Mouse (Mus musculus): ENCODE results near the gene Mdc1. TPM values are rescaled to one million over a fixed set of nuclear protein-coding genes. Genes with fewer than 3 reads are reported as not detected.
"Not testable (repeated sequence)": the region's sequence is repeated elsewhere in the genome, so short reads cannot be mapped to it uniquely, and the experiment has no call there.

The Mdc1 gene
- total RNA-seq, 2 experiments from 2014 or later, result 21.9 to 27.1 TPM

- DNase-seq, result peak; percentile 90
These were observed 18.1 kb upstream of the Mdc1 start, which contains the start of gene Flot1 for GRCm38 (mm10) chr17:35822964-35823937. Flot1 (plus strand) TSS chr17:35823230.

DNA sequence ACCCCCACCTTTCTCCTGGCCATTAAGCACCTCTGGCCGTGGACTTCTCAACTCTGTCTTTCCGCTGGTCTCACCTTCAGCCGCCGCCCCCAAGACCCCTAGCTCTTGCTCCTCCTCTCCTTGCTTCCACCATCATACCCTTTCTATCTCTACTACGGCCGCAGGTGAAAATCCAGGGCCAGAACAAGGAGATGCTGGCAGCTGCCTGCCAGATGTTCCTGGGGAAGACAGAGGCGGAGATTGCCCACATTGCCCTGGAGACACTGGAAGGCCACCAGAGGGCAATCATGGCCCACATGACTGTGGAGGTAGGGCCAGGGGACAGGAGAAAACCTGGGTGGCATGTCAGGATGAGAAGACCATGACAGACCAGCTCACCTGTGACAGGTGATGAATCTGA lies 16.9 kb upstream of the Mdc1 start:
- no peak for DNase-seq

GRCm38 (mm10) chr17:35825109-35825850 lies 16.0 kb upstream of the Mdc1 start:
- no peak for DNase-seq

DNA sequence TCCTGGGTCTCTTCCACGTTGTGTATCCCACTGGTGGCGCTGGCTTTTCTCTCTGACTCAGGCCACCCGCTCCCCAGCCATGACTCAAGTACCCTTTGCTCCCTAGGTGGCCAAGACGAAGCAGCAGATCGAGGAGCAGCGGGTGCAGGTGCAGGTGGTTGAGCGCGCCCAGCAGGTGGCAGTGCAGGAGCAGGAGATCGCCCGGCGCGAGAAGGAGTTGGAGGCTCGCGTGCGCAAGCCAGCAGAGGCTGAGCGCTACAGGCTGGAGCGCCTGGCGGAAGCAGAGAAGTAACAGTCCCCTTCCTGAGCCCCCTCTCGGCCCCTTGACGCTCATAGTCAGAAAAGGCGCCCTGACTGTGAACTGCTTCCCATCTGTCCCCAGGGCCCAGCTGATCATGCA lies 11.6 kb upstream of the Mdc1 start:
- peak; percentile 90 for DNase-seq

DNA sequence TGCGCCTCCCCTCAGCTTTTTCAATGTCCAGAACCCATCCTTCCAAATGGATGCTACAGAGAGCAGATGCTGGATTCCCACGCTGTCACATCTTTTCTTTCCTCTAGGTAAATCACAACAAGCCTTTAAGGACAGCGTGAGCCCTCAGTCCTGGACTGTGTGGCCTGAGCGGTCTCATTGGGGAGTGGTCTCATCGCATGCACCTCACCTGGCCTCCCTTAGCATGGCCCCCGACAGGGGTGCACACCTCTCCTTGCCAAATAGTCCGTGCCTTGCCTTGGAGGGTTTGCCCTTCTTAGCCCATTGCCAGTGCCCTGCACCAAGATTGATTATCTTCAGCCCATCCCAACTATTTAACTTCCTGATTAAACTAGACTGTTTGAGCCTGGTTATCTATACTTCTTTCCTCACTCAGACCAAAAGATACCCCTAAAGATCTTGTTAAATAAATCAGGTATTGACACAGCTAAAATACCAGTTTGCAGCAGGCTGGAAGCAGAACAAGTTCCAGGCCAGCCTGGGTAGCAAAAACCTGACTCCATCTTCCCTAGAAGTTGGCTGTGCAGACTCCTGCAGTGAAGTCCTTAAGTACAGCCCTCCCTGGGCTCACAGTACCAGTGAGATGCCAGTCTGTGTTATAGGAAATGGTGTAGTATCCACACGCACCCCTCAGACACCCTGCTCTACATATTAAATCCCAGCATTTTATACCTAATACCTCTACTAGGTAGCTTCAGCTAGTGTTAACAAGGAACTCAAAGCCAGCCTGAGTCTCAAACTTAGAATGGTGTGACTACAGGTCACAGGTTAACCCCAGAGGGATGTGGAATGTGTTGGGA lies 8.7 kb upstream of the Mdc1 start:
- no peak for DNase-seq

GRCm38 (mm10) chr17:35833239-35833751 lies 8.0 kb upstream of the Mdc1 start:
- DNase-seq, result no peak

- DNase-seq, result no peak
These were observed 7.4 kb upstream of the Mdc1 start for GRCm38 (mm10) chr17:35833894-35834293.

DNA sequence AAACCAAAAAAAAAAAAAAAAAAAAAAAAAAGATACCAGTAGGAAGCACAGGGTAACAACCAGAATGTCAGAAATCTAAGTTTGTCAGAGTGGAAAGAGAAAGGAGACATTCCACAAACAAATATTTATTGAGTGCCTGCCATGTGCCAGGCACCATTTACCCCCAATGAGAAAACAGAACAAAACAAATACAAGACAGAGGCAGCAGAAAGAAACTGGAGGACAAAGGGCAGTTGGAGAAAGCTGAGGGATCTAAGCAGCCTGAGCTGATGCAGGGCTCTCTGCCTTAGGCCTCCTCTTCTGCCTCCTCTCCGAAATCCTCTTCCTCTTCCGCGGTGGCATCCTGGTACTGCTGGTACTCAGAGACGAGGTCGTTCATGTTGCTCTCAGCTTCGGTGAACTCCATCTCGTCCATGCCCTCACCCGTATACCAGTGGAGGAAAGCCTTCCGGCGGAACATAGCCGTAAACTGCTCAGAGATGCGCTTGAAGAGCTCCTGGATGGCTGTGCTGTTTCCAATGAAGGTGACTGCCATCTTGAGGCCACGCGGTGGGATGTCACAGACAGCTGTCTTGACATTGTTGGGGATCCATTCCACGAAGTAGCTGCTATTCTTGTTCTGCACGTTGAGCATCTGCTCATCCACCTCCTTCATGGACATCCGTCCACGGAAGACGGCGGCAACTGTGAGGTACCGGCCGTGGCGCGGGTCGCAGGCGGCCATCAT lies 6.5 kb upstream of the Mdc1 start:
- no peak for DNase-seq

GRCm38 (mm10) chr17:35835424-35836140 lies 5.7 kb upstream of the Mdc1 start:
- peak; percentile 33 for DNase-seq

GRCm38 (mm10) chr17:35836178-35836965 lies 4.9 kb upstream of the Mdc1 start:
- peak; percentile 88 for DNase-seq

- peak; percentile 91 for DNase-seq
These were observed 4.3 kb upstream of the Mdc1 start for GRCm38 (mm10) chr17:35836991-35837422.

DNA sequence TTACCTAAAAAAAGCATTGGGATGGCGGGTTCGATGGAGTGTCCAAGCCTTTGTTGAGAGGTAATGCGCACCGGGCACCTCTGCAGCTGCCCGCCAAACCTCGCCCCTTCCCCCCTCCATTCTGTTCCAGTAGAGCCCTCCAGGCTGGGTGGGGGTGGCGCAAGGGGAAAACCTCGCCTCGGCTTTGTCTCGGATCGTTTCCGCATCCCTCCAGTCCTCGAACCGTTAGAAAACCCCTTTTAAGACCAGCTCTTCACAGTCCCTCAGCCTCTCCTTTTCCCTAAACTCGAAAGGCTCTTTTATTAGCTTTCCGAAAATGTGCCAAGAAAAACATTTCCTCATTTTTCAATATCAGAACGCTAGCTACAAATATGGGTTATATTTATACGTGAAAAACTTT lies 3.8 kb upstream of the Mdc1 start:
- DNase-seq, result peak; percentile 63

DNA sequence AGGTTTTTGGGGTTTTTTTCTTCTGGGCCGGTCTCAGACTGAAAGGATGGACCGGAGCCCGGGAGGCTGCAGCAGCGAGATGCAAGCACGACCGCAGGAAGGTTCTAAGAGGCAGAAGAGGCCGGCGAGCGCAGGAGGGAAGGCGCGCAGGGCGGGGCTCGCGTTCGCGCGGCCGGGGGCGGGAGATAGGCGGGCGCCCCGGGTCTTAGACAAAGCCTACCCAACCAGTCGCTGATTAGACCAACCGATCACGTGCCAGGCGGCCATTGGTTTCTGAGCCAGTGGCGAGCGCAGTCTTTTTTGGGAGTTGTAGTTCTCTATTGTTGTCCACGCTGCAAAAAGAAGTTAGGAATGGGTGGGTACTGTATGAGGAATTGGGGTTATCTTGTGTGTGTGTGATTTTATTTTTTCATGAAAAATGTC lies 3.2 kb upstream of the Mdc1 start, which contains the start of gene Tubb5:
Tubb5 (minus strand) TSS at position 185 of the 423 bp plus-strand sequence.
- peak; percentile 98 for DNase-seq

GRCm38 (mm10) chr17:35838570-35838969 lies 2.7 kb upstream of the Mdc1 start:
- no peak for DNase-seq

DNA sequence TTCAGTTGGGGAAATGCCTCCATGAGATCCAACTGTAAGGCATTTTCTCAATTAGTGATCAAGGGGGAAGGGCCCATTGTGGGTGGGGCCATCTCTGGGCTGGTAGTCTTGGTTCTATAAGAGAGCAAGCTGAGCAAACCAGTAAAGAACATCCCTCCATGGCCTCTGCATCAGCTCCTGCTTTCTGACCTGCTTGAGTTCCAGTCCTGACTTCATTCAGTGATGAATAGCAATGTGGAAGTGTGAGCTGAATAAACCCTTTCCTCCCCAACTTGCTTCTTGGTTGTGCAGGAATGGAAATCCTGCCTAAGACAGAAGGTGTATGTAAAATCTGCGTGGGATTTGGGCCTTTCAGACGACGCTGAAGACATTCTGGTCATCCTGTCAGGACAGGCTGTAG lies 2.3 kb upstream of the Mdc1 start:
- not testable (repeated sequence) for DNase-seq

GRCm38 (mm10) chr17:35840561-35840960 lies 754 bp upstream of the Mdc1 start:
- no peak for DNase-seq

- no peak for DNase-seq
These were observed 691 bp downstream of the Mdc1 start for GRCm38 (mm10) chr17:35842006-35842405.

GRCm38 (mm10) chr17:35843514-35843913 lies 2.2 kb downstream of the Mdc1 start:
- DNase-seq, result no peak

DNA sequence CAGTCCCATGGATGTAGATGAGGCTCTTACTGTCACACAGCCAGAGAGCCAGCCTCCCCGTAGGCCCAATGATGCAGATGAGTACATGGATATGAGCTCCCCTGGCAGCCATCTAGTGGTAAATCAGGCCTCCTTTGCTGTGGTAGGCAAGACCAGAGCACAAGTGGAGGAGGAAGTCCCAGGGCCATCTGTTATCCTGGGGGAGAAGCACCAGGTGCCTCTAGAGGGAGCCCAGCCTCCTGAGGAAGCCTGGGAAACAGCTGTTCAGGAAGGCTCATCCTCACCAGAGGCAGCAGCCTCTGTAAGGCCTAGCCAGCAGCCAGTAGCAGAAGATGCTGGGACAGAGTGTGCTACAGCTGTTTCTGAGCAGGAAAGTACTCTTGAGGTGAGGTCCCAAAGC lies 6.8 kb downstream of the Mdc1 start:
- DNase-seq, result peak; percentile 33

GRCm38 (mm10) chr17:35850974-35851373 lies 9.7 kb downstream of the Mdc1 start:
- no peak for DNase-seq
